In genomic region chr3:100951531-100951930, GRCm38 (mm10) we compare ENCODE assay signal across 15 mouse cellular contexts. TPM values are rescaled to one million over a fixed set of nuclear protein-coding genes. Genes with fewer than 3 reads are reported as not detected.
DNase-seq lines count a peak whose midpoint lies in the region.
"Had no signal": no experiment of that assay in that cellular context is flagged by ENCODE, and none has a peak within 500 bp of the region (broad histone marks: within the 10 kb centered on the region; RNA-seq: fewer than 3 reads in every experiment).

No protein-coding gene starts in this region.

- peak; percentile 38 to 60 for DNase-seq in cerebellum, postnatal 25 days
- no peak for DNase-seq in cerebellum, postnatal 36 days
- DNase-seq in heart, postnatal 10 days = peak; percentile 13 to 24
- DNase-seq in heart, postnatal 4 days = no peak
- DNase-seq in layer of hippocampus, postnatal 14 days (ENCODE audit: low spot score in 2 of 2) = peak; percentile 11 to 18
- DNase-seq in layer of hippocampus, postnatal 25 days (ENCODE audit: extremely low spot score in 1 of 2, low spot score in 1 of 2) = no peak
- DNase-seq: adrenal gland, adult 2 months; adrenal gland, postnatal 14 days; cerebellum, adult 11-12 months; cerebellum, adult 9-11 months; embryo, embryonic 11 days; gastrocnemius, adult 2 months; gastrocnemius, postnatal 14 days; heart, adult 11 months; kidney, adult 11 months had no signal

- intact Hi-C loops in heart, postnatal 10 days (cut with DNase I) = no loop called here

RNA-seq across cellular contexts. Expression of gene Ttf2, which starts 17.9 kb away (rescaled TPM):
- total RNA-seq in heart, postnatal 10 days (2021) = 1 to 10 TPM; 5.7 to 6.0 TPM
- total RNA-seq in heart, postnatal 4 days (2021) = 10 to 100 TPM in 1 of 2 experiments, 1 to 10 TPM in 1; 9.6 to 11.1 TPM
- 1 to 10 TPM; 1.5 to 2.2 TPM for total RNA-seq in layer of hippocampus, postnatal 14 days (2021)
- total RNA-seq in layer of hippocampus, postnatal 25 days (2021) = 1 to 10 TPM; 1.4 to 2.3 TPM

RNA-seq across cellular contexts. Expression of gene Trim45, which starts 29.5 kb away (rescaled TPM):
- total RNA-seq in heart, postnatal 10 days (2021) = 10 to 100 TPM; 10.7 to 11.1 TPM
- total RNA-seq in heart, postnatal 4 days (2021) = 10 to 100 TPM; 10.3 TPM
- 1 to 10 TPM; 8.1 to 9.8 TPM for total RNA-seq in layer of hippocampus, postnatal 14 days (2021)
- total RNA-seq in layer of hippocampus, postnatal 25 days (2021) = 1 to 10 TPM; 7.9 to 9.1 TPM

Comparison
In these comparisons a context has a peak if more than half of its experiments do, and no peak if none do; other contexts are left out.
1. DNase-seq: peak in cerebellum, postnatal 25 days (2 of 2), heart, postnatal 10 days (2 of 2) and layer of hippocampus, postnatal 14 days (2 of 2); none in cerebellum, postnatal 36 days (0 of 2), heart, postnatal 4 days (single experiment) and layer of hippocampus, postnatal 25 days (0 of 2).